Mouse (Mus musculus) left cerebral cortex, postnatal 10 days (tissue): ENCODE data around the gene Tmc7. TPM values are rescaled to one million over a fixed set of nuclear protein-coding genes. Genes with fewer than 3 reads are reported as not detected.

Experiments used
- DNase-seq, 2 experiments: peaks; one replicate each; pipeline ENCODE4 v3.0.0; 2021 to 2022; ENCODE audit warnings: low spot score in 2 of 2, mixed read lengths in 1 of 2; ENCODE audit errors: extremely low spot score in 1 of 2
- intact Hi-C: fragments of 180-260 bp; cut with DNase I; formaldehyde crosslinking; loops from one replicate; pipeline ENCODE4 v1.15.1; 2025
- total RNA-seq, 2 experiments: library from RNA; stranded (reverse); gene quantifications; 2 replicates each; pipeline ENCODE4 v1.2.3; 2021

The Tmc7 gene
- total RNA-seq, 2 experiments from 2014 or later: 15.5 to 17.1 TPM

DNA sequence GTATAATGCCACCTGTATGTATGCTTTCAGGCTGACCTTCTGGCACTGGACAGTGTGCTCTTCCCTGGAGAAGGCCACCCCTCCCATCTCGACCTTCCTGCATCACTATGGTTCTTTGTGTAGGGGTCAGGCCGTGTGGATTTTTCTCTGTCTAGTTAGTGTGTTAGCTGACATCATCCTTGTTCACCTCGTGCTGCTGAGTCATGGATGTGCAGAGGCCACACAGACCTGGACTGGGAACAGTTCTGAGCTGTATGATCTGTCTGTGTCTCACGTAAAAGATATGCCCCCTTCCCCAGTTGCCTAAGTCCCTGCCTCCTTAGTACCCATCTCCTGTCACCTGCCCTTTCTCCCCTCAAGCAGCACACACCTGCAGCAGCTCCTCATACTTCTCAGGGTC, 57.6 kb downstream of the Tmc7 start:
- intact Hi-C loops: no loop called here
- no peak for DNase-seq

- DNase-seq: no peak
- intact Hi-C loops: no loop called here
Observed at GRCm38 (mm10) chr7:118522077-118522476, 62.5 kb downstream of the Tmc7 start.

DNA sequence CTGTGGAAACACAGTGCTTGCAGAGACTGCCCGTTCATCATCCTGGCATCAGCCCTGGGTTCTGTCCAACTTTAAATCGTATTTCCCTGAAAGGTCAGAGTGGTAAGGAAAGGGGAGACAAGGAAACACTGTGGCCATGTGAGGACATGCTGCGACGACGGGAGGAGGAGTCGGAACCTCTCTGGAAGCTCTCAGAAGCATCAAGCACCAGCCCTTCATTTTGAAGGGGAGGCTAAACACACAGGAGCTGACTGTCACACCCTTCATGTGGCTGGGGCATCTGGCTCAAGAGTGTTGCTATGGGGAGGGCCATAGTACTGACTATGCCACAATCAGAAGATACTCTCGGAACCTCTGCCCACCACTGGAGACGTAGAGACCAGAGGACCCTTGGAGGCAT, 64.9 kb downstream of the Tmc7 start:
- intact Hi-C loops: loop anchor here (5.0 kb wide), 2 partner anchors 72 to 217 kb away; partner anchors contain the start of gene Syt17
- no peak for DNase-seq

- peak; percentile 45 to 84 for DNase-seq
- intact Hi-C loops: loop anchor here (5.0 kb wide), 2 partner anchors 71 to 216 kb away; partner anchors contain the start of gene Syt17
Observed at GRCm38 (mm10) chr7:118518687-118519086, 65.8 kb downstream of the Tmc7 start.

- DNase-seq: no peak
Observed at GRCm38 (mm10) chr7:118517819-118518218, 66.7 kb downstream of the Tmc7 start.

DNA sequence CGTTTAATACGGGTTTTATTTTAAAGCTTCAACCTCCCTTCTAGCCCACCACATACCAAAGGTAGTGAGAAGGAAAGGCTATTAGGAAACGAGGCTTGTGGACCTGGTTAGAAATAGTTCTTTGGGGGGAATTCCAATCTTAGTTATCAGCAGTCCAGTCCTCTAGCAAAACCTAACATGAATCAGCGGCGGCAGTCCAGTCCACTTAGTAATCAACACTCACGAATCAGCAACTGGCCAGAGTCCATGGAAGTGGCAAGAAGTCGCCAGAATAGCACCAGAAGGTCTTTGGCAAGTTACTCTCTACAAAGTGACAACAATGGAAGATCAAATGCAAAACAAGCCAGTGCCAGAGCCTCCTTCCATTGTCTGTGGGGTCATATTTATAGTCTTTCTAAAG, 76.0 kb downstream of the Tmc7 start:
- intact Hi-C loops: no loop called here
- no peak for DNase-seq

More at GRCm38 (mm10) chr7:118517819-118518218, 66.7 kb downstream of the Tmc7 start:
- intact Hi-C loops: loop anchor here (5.0 kb wide), 2 partner anchors 71 to 216 kb away; partner anchors contain the start of gene Syt17

DNA sequence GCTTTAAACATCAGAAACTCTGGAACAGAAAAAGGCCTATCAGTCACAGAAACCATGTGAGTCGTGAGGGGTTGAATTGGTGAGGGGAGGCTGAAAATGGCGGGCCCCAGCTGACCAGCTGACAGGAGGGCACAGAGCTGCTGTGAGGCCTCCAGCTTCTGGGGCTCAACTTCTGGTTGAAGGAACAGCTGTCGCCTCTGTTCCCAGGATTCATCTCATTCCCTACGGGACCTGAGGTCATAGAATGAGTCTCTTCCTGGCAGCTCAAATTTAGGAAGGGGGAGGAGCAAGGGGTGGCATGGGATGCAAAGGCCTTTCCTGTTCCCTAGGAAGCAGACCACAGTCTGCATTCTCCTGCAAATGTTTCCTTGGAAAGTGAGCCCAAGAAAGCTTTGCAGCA, 80.7 kb downstream of the Tmc7 start:
- intact Hi-C loops: no loop called here

DNA sequence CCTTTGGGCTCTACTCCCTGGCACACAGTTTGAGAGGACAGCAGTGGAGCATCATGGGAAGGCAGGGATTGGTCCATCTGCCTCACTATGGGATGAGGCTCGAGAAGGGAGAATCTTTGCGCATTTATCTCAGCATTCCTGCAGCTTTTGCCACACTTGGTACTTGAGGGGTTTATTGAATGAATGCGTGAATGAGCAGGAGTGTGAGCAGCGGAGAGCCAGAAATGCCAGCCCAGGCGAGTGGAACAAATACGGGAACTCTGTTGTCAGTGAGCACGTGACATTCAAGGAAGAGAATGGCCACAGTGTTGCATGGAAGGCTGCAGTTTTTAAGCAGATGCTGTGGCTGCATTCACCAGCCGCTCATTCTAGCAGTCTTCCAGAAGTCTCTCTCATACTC, 82.2 kb downstream of the Tmc7 start:
- no peak for DNase-seq
- intact Hi-C loops: no loop called here

More for the DNA sequence above, 80.7 kb downstream of the Tmc7 start:
- DNase-seq: no peak

DNA sequence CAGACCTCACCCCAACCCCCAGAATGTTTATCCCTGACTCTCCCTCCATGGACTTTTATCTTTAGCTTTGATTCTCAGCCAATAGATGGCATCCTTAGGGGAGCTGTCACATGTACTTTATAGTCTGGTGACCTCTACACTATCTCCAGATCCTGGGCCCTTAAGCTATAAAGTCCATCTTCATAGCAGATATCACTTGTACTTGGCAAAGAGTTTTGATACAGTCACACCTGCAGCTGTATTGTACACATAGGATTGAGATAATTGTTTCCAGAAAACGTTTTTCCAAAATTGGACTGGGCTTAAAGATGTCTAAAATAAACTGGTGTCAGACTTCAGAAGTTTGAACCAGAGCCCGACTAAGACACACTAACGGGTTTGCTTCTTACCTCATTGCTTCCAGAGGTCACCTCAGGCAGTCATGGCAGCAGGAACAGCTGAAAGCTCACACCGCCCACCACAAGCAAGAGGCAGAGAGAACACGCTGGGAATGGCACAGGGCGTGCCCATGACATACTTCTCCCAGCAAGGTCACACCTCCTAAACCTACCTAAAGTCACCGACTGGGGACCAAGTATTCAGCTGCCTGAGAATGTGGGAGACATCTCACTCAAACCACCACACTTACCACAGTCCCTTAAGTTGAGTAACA, 84.6 kb downstream of the Tmc7 start:
- intact Hi-C loops: no loop called here
- no peak for DNase-seq

DNA sequence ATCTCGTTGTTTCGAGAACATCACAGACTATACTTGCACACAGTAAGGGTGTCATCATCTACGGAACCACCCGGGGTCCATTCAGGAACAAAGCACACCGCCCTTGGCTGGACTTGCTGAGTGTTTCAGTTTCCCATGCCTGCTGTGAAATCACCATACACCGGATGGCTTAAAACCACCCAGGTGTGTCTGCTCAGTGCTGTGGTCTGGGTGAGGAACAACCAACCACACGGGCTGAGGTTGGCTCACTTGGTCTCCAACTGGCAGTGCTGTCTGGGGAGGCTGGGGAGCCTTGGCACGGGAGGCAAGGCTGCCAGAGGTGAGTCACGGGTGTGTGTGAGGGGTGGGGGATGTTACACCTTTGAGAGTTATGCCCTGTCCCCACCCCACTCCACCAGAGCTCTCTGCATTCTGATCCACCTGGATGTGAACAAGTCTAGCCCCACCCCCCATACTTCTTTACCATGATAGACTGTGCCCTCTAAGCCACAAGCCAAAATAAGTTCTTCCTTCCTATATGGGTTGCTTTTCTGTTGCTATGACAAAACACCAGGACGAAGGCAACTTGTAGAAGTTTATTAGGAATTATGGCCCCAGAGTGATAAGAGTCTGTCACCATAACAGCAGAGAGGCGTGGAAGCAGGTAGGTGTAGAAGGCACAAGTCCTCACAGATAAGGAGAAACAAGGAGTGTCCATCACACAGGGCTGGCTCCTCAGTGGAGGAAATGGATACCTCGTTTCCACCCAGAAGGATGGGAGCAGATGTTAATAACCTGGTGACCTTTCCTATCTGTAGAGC, 85.4 kb downstream of the Tmc7 start:
- intact Hi-C loops: no loop called here
- DNase-seq: no peak

- DNase-seq: no peak
- intact Hi-C loops: no loop called here
Observed at GRCm38 (mm10) chr7:118494892-118495579, 89.5 kb downstream of the Tmc7 start.

DNA sequence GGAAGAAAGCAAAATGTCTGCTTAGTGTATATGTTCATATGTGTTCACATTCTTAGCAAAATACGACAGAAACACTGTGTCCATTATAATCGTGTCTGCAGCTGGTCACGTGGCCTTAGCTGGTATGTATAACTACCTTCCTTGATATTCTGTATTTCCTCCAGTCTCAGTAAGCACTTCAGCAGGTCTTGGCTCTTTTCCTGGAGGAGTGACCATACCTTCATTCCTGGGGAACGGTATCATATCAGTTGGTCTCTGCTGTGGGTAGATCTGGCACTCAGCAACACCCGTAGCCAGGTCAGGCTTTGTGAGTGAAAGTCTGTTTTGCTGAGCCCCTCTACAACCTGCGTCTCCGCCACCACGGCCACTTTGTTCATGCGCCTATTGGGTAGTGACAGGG, 90.6 kb downstream of the Tmc7 start:
- DNase-seq: no peak
- intact Hi-C loops: no loop called here

DNA sequence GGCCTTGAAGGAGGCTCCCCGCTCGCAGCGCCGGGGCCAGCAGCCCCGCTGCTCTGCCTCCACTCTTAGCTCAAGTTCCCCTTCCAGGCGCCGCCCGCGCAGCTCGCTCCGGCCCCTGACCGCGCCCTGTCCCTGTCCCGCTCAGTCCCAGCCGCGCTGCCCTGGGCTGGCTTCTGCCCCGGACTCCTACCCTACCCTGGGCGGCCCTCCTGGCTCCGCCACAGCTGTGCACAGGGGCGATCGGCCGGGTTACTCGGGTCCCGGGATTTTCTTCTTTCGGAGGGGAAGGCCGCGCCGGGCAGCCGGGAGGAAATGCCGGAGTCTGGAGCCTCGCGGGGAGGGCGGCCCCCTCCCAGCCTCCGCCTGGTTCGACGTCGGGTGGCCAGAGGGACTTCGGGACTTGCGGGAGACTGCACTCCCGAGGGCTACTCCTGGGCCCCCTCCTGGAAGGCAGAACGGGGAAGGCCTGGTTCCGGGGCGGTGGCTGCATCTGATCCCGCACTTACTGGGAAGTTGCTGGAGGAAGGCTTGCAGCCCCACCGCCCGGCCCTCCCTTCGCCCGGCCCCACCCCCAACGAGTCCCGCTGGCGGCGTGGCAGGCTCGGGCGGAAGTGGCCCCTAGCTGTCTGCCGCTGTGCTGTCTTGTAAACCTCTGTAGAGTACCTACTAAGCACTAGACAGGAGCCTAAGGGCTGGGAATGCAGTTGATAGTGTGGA, 92.9 kb downstream of the Tmc7 start, which contains the start of gene Itpripl2:
Gene Itpripl2, minus strand, starts transcription at position 545 of the 717 bp plus-strand sequence.
- intact Hi-C loops: no loop called here

GRCm38 (mm10) chr7:118490666-118491430, 93.7 kb downstream of the Tmc7 start:
- intact Hi-C loops: no loop called here
- peak in 1 of 2 experiments; percentile 56 for DNase-seq

More for the DNA sequence above, 92.9 kb downstream of the Tmc7 start, which contains the start of gene Itpripl2:
- DNase-seq: peak; percentile 13 to 89

DNA sequence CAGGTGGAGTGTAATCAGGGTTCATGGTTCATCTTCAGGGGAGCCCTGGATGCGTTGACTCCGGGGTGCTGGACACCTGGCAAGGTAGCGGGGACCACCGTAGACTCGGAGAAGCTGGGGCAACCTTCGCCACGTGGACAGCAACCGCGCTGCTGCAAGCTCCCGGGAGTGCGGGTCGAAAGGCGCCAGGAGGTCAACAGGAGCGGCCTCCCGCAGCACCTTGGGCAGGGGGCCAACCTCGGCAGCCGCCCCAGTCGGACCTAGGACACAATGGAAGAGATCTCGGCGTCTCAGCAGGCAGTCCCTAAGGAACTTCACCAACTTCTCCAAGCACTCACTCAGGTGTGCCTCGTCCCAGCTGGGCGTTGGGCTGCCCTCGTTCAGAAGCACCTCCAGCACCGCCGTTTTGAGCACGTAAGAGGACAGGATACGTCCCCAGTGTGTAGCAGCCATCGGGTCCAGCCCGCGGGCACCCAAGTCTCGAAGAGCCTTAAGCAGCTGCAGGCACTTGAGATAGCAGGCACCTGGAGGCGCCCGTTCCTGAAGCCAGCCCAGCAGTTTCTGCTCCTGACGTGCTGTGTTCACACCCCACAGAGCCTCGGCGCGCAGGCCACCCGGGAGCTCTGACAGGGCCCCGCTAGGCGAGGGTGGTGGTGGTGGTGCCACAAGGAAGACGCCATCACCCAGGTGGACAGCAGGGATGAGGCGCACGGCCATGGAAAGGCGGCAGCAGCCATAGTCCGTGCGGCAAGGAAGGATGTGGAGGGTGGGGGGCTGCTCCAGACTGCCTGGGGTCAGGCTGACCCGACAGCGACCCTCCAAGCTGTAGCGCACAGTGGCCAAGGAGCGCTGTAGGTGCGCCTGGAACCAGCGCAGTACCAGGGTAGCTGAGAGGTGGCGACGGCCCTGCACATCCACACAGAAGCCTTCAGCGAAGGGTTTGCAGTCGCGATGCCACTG, 94.5 kb downstream of the Tmc7 start:
- intact Hi-C loops: no loop called here
- DNase-seq: peak in 1 of 2 experiments; percentile 47

DNA sequence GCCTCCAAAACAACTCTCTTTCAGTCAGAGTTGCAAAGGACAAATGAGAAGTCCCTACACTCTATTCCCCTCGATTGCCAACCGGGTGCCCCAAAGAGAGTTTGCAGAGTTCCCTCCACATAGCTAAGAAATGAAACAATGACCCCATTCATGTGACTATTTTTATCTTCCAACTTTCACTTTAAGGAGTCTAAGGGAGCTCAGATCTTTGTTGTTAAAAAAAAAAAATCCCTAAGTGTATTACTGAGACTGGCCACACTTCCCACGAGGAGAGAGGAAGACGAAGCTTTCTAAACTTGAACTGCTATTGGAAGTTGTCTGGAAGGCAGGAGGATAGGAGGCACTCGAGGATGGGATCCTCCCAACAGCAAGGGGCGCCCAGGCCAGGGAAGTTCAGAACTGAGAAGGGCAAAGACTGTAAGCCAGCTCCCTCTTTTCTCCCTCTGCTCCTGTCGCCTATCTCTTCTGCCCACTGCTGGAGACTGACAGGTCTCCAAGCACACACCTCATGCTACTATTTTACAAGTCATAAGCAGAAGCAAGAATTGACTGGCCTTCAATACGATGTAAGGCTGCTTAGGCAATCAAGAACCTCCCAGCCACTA, 96.4 kb downstream of the Tmc7 start:
- DNase-seq: no peak
- intact Hi-C loops: no loop called here

GRCm38 (mm10) chr7:118486917-118487316, 97.6 kb downstream of the Tmc7 start:
- DNase-seq: no peak
- intact Hi-C loops: no loop called here
